Comparison of ENCODE assay signal across 8 mouse cellular contexts in the genomic region with DNA sequence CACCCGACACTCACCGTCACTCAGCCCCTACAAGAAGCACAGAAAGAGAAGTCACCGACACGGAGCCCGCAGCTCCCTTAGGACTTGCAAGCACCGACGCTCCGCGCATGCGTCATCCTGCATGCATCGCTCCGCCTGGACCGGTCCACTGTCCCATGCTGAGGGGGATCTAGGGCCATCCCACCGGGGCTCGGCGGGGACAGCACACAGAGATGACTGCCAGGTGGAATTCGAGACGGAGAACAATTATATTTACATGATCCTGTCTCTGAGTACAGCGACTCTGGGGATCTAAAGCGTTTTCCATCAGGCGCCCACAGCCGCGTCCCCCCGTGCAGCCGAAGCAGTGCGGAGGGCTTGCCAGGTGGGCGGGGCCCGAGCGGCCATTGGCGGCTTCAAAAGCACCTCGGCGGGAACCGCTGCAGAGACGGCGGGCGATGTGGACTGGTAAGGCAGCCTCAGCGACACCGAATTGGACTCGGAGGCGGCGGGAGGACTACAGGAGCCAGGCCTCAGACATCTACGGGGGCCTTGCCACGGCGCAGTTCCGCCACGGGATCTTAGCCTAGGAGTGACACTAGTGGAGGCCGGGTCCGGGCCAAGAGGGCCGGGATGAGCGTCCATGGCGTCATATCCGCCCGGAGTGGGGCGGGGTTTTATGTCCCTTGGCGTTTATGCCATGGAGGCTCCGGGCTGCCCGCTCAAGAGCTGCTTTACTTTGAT. TPM values are rescaled to one million over a fixed set of nuclear protein-coding genes. Genes with fewer than 3 reads are reported as not detected.
DNase-seq lines count a peak whose midpoint lies in the region; ATAC-seq lines count a peak whose summit lies in the region.

A gene (minus strand): TSS at position 119 of the 723 bp plus-strand sequence.
A gene (plus strand): TSS at position 394 of the 723 bp plus-strand sequence.

- H3K4me3 ChIP-seq in forebrain, embryonic 14.5 days (ENCODE audit: low read depth, low read length), result peak within 1 kb of the TSS; percentile 73
- H3K4me3 ChIP-seq in neural tube, embryonic 15.5 days (replicated peaks), result peak within 1 kb of the TSS; percentile 95

- no peaks in the 10 kb centered on the region for H3K9me3 ChIP-seq in forebrain, embryonic 14.5 days (replicated peaks; ENCODE audit: control insufficient read depth, low read length)
- no peaks in the 10 kb centered on the region for H3K9me3 ChIP-seq in neural tube, embryonic 15.5 days (replicated peaks)

- ATAC-seq in forebrain, embryonic 14.5 days, result peak; percentile 95
- peak; percentile 97 for ATAC-seq in neural tube, embryonic 15.5 days (ENCODE audit: low FRiP score)

- H3K9ac ChIP-seq in forebrain, embryonic 14.5 days (ENCODE audit: low read length), result peak within 1 kb of the TSS; percentile 72
- peak within 1 kb of the TSS; percentile 63 for H3K9ac ChIP-seq in neural tube, embryonic 15.5 days (replicated peaks)

- H3K4me2 ChIP-seq in forebrain, embryonic 14.5 days (ENCODE audit: low read length), result peak within 1 kb of the TSS; percentile 81
- peak within 1 kb of the TSS; percentile 86 for H3K4me2 ChIP-seq in neural tube, embryonic 15.5 days

- WGBS in forebrain, embryonic 14.5 days, result under 1% methylated on average over 53 of the region's 57 CpGs
- under 1% methylated on average over 57 of the region's 57 CpGs for WGBS in neural tube, embryonic 15.5 days

- H3K27ac ChIP-seq in forebrain, embryonic 14.5 days (ENCODE audit: low read depth, low read length), result peak within 1 kb of the TSS; percentile 75
- peak within 1 kb of the TSS; percentile 91 for H3K27ac ChIP-seq in neural tube, embryonic 15.5 days (replicated peaks)

- H3K27me3 ChIP-seq in forebrain, embryonic 14.5 days (replicated peaks; ENCODE audit: control insufficient read depth, insufficient read depth, low read length), result no peaks in the 10 kb centered on the region
- H3K27me3 ChIP-seq in neural tube, embryonic 15.5 days (replicated peaks), result no peaks in the 10 kb centered on the region

- peak; percentile 99 for DNase-seq in ES-CJ7 (ENCODE audit: low read depth, low spot score)
- DNase-seq in cerebellum, adult 11 months, result peak; percentile 94
- DNase-seq in forebrain, embryonic 14.5 days (ENCODE audit: low spot score), result peak; percentile 98
- DNase-seq in heart, postnatal 14 days, result peak; percentile 93 to 95
- DNase-seq in layer of hippocampus, adult 11-12 months (ENCODE audit: low spot score), result peak; percentile 93
- peak; percentile 88 to 90 for DNase-seq in lung, adult 18-20 months
- peak; percentile 91 for DNase-seq in testis, postnatal 14 days (ENCODE audit: low spot score)

- intact Hi-C loops in heart, postnatal 14 days (cut with DNase I), result no loop called here

- H3K4me1 ChIP-seq in forebrain, embryonic 14.5 days (ENCODE audit: control insufficient read depth, insufficient read depth, low read length), result peaks cover 3% of the 10 kb centered on the region
- H3K4me1 ChIP-seq in neural tube, embryonic 15.5 days, result peaks cover 12% of the 10 kb centered on the region

- H3K36me3 ChIP-seq in forebrain, embryonic 14.5 days (ENCODE audit: control insufficient read depth, insufficient read depth, low read length), result 0 out of 2 replicates have a peak, but pooled peaks cover 3% of the 10 kb centered on the region
- no peaks in the 10 kb centered on the region for H3K36me3 ChIP-seq in neural tube, embryonic 15.5 days

RNA-seq across cellular contexts. Expression of the first gene that starts in this region (rescaled TPM):
- polyA plus RNA-seq in forebrain, embryonic 14.5 days (2014; fragmentation: Nextera tagmentation; extraction: Ambion mirVana), result 43.1 and 52.6 TPM in 2 replicates
- 10 to 100 TPM; 49.8 to 66.2 TPM for total RNA-seq in heart, postnatal 14 days (2021)
- polyA plus RNA-seq in neural tube, embryonic 15.5 days (2015; fragmentation: Nextera tagmentation; extraction: Ambion mirVana), result 39.4 and 40.1 TPM in 2 replicates

RNA-seq across cellular contexts. Expression of the second gene that starts in this region (rescaled TPM):
- polyA plus RNA-seq in forebrain, embryonic 14.5 days (2014; fragmentation: Nextera tagmentation; extraction: Ambion mirVana), result 18.5 and 23.7 TPM in 2 replicates
- 1 to 10 TPM; 1.7 to 2.6 TPM for total RNA-seq in heart, postnatal 14 days (2021)
- 7.4 and 13.7 TPM in 2 replicates for polyA plus RNA-seq in neural tube, embryonic 15.5 days (2015; fragmentation: Nextera tagmentation; extraction: Ambion mirVana)

Comparison
In these comparisons a context has a peak if more than half of its experiments do, and no peak if none do; other contexts are left out.
1. Peak in every context shown above with its lines: DNase-seq, ATAC-seq, H3K4me3 ChIP-seq and H3K27ac ChIP-seq.